Mouse (Mus musculus) megakaryocyte, adult 5-6 weeks (primary cell): Measurements from ENCODE around the gene Capn7. TPM values are rescaled to one million over a fixed set of nuclear protein-coding genes. Genes with fewer than 3 reads are reported as not detected.

Source experiments
- ATAC-seq: 2 replicates; pipeline ENCODE4 v1.8.0; 2016; ENCODE audit warnings: mild to moderate bottlenecking, inconsistent platforms; ENCODE audit not compliant: poor library complexity, severe bottlenecking
- total RNA-seq, 2 experiments: library from RNA; stranded (forward) in 1 of 2; stranded (reverse) in 1 of 2; fragments of 153-499, 151-499 nt in 1 of 2; fragments of 221-1000, 200-1000 nt in 1 of 2; gene quantifications; 2 replicates each; pipeline versions ENCODE4 v1.2.3 to v1.2.4; 2015 to 2017

Capn7 gene
- total RNA-seq, 2 experiments from 2014 or later, result 45.3 to 51.3 TPM

- ATAC-seq, result no peak
Observed at GRCm38 (mm10) chr14:31364589-31364988, 28.2 kb downstream of the Capn7 start.

DNA sequence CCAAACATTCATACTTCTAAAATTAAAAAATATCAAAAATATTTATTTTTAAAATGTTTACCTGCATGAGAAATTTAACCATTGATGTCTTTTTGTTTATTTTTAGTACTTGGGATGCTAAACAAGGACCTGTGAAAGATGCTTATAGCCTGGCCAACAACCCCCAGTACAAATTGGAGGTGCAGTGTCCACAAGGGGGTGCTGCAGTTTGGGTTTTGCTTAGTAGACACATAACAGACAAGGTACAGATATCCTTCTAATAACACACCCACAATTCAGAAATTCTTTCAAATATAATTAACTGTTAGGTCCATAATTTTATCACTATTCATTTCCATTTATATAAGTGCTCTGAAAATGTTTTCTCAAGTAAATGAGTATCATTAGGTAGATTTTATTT, 28.9 kb downstream of the Capn7 start:
- ATAC-seq, result peak; percentile 63

DNA sequence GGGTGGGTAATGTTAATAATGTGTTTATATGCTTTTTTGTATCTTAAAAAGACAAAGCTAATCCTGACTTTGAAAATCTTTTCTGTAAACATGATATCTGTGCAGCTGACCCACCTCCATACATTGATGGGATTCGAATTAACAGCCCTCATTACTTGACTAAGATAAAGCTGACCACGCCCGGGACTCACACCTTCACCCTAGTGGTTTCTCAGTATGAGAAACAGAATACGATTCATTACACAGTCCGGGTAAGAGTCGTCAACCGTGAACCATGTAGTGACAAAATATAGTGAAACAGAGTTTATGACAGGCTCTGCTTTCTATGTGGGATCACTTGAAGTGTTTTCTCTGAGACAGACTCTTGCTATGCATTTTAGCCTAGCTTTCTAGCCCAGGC, 31.5 kb downstream of the Capn7 start:
- no peak for ATAC-seq

- ATAC-seq, result no peak
Observed at GRCm38 (mm10) chr14:31369377-31369776, 32.9 kb downstream of the Capn7 start.

GRCm38 (mm10) chr14:31374390-31374789, 38.0 kb downstream of the Capn7 start:
- no peak for ATAC-seq

- peak; percentile 43; the same call in 1 of the 2 replicates for ATAC-seq
Observed at GRCm38 (mm10) chr14:31376331-31376730, 39.9 kb downstream of the Capn7 start.

GRCm38 (mm10) chr14:31382276-31382675, 45.8 kb downstream of the Capn7 start:
- ATAC-seq, result no peak

DNA sequence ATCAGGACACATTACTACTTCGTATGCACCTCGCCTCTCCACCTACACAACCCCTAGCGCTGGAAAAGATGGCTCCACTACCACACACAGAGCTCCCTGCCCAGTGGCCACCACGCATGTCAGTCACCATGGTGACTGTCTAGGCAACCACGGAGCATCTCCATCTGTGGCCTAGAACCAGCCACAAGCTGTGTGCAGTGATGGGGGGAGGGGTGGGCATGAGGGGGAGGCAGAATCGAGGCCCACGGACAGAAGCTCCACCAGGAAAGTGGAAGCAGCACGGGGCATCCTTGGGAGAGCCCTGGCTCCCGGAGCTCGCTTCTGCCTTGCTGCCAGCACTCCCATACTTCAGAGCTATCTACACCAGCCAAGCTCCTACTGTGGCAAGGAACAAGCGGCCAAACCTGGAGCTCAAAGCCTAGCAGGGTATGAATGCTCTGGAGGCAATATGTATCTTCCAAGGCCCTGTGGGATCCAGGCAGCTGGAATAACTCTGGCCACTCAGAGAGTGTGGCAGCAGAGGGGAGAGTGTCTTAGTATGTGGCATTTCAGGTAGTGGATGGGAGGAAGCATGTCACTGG, 47.1 kb downstream of the Capn7 start:
- ATAC-seq, result no peak

DNA sequence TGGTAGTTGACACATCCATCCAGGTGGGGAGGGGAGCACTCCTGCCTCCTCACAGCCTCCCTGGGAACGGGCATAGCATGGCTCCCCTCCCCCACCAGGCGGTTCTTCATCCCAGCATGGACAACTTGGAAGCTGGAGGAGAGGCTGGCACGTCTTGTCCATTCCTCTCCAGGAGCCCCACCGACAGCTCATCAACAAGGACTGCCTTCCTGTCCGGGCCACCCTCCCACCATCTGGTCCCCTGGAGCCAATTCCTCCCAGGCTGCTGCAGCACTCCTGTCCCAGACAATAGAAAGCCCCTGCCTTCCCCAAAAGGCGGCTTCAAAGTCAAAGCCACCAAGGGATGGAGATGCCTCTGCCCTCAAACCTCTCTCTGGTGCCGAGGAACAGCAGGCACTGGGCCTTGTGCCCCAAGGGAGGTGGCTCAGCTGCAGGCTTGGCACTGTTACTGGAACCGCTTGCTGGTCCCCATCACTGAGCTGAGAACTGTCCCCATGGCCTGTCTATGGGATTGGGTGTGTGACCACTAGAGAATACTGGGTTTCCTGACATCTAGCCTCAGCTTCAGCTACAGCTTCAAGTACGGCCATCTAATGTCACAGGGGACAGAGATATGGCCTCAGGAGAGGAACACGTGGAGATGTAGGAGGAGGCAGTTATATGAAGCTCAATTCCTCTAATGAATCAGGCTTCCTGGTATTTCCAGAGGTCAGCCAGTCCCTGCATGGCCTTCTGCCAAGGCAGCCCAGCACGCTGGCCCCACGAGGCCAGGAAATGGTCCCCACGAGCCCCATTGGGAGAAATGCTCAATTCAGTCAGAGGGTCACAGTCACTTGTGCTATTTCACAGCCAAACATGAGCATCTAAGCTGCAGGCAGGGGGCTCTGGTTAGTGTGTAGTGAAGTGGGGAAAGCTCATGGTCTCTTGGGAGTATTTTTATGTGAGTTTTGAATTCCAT, 48.2 kb downstream of the Capn7 start:
- ATAC-seq, result no peak

DNA sequence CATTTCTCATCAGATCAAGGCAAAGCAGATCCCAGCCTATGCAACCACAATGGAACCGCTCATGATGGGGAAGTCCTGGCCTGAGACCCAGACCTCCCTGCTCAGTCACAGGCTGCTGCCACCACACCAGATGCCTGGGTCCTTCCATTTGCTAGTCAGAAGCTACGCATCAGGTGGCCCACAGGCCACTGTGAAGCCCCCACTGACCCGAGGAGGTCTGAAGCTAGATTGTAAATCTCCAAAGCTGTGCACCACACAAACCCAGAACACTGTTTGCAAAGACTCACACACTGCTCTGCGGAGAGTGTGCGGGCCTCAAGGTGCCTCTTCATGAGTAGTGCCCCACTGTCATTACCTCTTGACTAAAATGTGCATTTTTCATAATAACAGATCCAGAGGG, 49.0 kb downstream of the Capn7 start:
- no peak for ATAC-seq

- ATAC-seq, result peak; percentile 74
Observed at GRCm38 (mm10) chr14:31385977-31386697, 49.7 kb downstream of the Capn7 start.

- no peak for ATAC-seq
Observed at GRCm38 (mm10) chr14:31387301-31387981, 51.0 kb downstream of the Capn7 start.

DNA sequence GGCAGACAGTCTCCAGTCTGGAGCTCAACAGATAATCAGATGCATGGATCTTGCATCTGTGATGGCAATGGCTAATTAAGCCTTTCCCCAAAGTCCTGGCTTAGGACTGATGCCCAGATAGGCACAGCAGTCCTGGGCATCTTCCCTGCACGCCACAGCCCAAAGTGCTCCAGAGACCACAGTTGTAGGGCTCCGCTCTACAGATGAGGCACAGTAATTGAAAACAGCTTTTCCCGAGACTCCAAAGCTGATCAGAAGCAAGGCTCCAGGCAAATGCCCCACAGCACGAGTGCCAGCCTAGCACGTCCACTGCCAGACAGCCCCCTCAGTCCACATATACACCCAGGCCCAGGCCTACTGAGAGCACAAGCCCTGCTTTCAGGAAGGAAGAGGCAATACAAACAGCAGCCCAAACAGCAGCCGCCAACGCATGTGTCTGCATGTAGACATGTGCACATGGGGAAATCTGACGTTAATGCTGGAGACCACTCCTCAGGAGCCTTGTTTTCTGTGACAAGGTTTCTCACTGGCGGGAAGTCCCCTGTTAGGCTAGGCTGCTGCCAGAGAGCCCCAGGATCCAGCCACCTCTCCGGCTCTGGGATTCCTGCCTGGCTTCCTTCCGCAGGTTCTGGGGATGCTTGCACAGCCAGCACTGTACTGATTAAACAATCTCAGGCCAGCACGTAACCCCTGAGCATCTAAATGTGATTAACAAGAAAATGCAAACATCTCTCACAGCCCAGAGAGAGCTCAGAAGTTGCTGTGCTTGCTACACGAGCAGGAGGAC, 51.8 kb downstream of the Capn7 start:
- ATAC-seq, result no peak

- ATAC-seq, result peak; percentile 64
Observed at GRCm38 (mm10) chr14:31389421-31390147, 53.1 kb downstream of the Capn7 start.

- peak; percentile 33 for ATAC-seq
Observed at GRCm38 (mm10) chr14:31392300-31392699, 55.9 kb downstream of the Capn7 start.

GRCm38 (mm10) chr14:31392873-31393545, 56.6 kb downstream of the Capn7 start:
- peak; percentile 75 for ATAC-seq

GRCm38 (mm10) chr14:31393546-31393890, 57.1 kb downstream of the Capn7 start:
- ATAC-seq, result no peak

DNA sequence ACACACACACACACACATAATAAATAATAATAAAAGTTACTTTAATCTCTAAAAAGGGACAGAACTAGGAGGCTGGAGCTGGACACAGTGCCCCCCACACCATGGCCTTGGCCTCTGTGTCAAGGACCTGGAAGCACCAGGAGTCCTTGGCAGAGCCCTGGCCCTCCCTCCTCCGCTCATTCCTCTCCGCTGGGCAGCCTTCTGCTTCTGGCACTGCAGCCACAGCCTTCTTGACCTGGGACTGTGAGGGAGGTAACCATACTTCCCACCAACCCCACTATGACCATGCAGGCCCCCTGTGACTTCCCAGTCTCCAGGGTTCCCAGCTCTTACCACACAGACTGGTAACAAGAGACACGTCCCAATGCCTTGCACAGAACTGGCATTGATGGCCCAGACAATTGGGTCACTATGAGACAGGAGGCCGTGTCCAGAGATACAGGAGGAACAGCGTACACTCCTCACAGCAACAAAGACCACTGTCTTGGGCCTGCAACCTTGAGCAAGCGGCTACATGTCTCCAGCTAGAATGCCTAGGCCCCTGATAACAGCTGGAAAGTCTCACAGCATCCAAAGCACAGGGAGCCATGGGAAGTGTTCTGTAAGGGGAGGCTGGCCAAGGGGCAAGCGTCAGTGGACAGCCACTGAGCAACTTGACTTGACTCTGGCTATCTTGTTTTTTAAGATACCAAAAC, 57.6 kb downstream of the Capn7 start:
- ATAC-seq, result no peak
